Mouse (Mus musculus): ENCODE data around the gene Ndufs7. TPM values are rescaled to one million over a fixed set of nuclear protein-coding genes. Genes with fewer than 3 reads are reported as not detected.
"Not testable (repeated sequence)": the region's sequence is repeated elsewhere in the genome, so short reads cannot be mapped to it uniquely, and the experiment has no call there.

Gene Ndufs7
- 100 to 1,000 TPM; 327 to 331 TPM for total RNA-seq (2021)
- long read RNA-seq, experiment 1, transcript Ndufs7-201 (8 exons, 758 nt), result major isoform, 272 of 491 reads
- long read RNA-seq, experiment 1, partial matches to known transcripts, result 194 of 491 reads
- long read RNA-seq, experiment 1, other reads (novel, unspliced or antisense), result 22 of 491 reads
- long read RNA-seq, experiment 2, transcript Ndufs7-201 (8 exons, 758 nt), result major isoform, 202 of 391 reads
- long read RNA-seq, experiment 2, partial matches to known transcripts, result 168 of 391 reads
- long read RNA-seq, experiment 2, other reads (novel, unspliced or antisense), result 19 of 391 reads

DNA sequence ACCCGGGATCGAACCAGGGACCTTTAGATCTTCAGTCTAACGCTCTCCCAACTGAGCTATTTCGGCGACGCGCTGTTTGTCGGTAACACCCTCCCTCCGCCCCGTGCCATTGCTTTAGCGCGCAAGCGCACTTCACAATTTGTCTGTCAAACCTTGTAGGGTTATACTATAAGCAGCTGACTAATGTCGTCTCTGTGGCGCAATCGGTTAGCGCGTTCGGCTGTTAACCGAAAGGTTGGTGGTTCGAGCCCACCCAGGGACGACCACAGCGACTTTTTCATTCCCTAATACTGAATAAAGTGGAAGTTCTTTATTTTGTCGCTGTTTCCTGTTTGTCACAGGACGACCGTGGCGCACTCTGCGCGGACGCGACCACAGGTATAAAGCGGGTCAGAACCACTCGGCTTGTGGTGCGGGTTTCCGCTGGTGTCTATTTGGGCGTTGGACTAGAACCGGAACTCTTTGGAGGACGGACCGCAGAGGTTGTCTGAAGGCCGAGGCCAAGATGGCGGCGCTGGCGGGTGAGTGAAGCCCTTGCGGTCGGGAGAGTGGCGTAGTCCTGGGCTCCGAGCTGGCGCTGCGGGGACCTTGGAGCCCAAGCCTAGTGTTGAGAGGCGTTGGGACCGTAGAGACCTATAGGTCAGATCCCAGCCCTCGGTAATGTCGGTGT lies at the start of gene Ndufs7:
Gene Ndufs7, plus strand, starts transcription at position 151 of the 670 bp plus-strand sequence.
- peak; percentile 85 to 91 for DNase-seq (ENCODE audit: low spot score in 2 of 2)

- peak; percentile 64 to 82 for DNase-seq (ENCODE audit: low spot score in 2 of 2)
These were observed 49.4 kb upstream of the Ndufs7 start for GRCm38 (mm10) chr10:80199440-80200008.

DNA sequence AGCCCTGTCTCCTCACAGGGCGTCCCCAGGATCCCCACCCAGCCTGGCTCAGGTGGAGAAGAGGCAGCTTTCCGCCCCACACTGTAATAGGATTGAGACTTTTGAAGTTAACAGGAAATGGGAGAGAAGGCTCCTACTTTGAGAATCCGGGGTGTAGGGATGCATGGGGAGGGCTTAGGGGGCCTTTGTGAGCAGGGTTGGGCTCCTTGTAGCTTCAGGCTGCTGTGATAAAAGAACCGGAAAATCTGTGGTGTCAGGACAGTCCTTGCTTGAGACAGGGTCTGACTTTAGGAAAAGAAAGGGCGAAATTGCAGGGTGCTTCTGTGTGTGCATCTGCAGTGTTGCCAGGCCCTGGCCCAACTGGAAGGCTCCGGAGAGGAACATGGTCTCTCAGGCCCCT lies 48.4 kb upstream of the Ndufs7 start:
- no peak for DNase-seq (ENCODE audit: low spot score in 2 of 2)

DNA sequence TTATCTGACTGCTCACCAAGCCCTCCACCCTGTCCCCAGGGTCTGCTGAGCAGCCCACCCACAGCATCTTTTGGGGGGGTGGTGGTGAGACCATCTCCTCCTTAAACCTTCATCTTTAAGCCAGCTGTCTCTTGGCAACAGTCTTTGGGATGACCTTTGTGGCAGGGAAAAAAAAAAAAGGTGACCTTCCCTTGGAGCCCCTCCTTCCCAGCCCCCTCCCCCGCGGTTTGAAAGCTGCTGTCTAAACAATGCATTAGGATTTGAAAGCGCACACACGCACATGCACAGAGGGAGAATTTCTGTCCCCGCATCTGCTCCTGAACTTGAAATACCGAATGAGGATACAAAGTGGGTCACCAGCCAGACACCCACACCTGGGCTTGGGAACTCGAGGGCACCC lies 44.9 kb upstream of the Ndufs7 start:
- DNase-seq (ENCODE audit: low spot score in 2 of 2), result no peak

DNA sequence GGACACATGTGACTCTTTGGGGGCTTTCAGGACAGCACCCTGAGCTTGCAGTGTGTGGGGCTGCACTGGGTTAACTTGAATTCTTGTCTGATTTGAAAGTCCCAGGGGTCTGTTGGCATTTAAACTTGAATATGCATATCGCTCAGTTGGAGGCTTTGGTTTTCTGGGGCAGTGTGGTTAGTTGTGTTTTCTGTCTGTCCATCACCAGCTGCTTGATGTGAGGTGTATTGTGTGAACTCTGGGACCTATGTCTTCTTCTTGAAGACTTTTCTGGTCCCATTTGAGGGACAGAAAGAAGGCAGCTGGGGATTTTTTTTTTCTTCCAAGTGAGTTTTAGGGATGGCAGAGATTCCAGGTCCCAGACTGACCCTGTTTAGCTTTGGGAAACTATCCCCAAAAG lies 41.7 kb upstream of the Ndufs7 start:
- no peak for DNase-seq (ENCODE audit: low spot score in 2 of 2)

- DNase-seq (ENCODE audit: low spot score in 2 of 2), result no peak
These were observed 41.2 kb upstream of the Ndufs7 start for GRCm38 (mm10) chr10:80207676-80208075.

DNA sequence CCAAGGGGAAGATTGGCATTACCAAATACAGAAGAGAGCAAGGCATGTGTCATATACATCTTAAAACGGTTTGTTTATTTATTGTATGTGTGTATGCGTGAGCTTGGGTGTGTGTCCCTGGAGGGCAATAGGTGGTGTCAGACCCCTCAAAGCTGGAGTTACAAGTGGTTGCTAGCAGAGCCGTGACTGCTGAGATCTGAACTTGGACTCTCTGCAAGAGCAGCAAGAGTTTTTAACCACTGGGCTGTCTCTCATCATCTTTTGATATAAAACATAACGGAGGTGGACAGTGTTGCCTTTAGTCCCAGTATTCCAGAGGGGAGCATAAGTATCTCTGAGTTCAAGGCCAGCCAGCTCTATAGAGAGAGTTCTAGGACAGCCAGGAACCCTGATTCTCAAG lies 40.7 kb upstream of the Ndufs7 start:
- no peak for DNase-seq (ENCODE audit: low spot score in 2 of 2)

DNA sequence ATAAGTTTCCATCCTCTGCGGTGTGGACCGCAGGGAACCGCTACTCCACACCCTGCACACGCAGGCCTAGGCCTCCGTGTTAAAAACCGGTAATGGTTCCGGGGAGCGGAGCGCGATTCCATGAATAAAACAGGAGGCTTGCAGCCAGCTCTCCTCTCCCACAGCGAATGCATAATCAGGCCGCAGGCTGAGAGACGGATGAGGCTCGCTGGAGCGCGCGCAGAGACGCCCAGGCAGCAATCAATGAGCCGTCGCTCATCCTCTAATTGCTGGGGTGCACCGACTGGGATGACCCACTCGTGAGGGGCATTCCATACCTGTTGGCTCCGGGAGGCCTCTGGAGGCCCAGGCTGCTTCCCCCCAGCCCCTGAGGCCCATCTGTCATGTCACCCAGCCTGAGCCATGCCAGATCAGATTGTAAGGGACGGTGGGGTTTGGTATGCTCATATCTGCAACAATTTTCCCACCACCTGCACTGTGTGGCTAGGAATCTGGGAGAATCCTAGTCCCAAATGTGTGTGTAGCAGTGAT lies 40.0 kb upstream of the Ndufs7 start:
- DNase-seq (ENCODE audit: low spot score in 2 of 2), result no peak

- DNase-seq (ENCODE audit: low spot score in 2 of 2), result not testable (repeated sequence)
These were observed 37.3 kb upstream of the Ndufs7 start for GRCm38 (mm10) chr10:80211547-80212103.

- no peak for DNase-seq (ENCODE audit: low spot score in 2 of 2)
These were observed 33.7 kb upstream of the Ndufs7 start for GRCm38 (mm10) chr10:80215048-80215772.

GRCm38 (mm10) chr10:80220676-80221075 lies 28.2 kb upstream of the Ndufs7 start:
- DNase-seq (ENCODE audit: low spot score in 2 of 2), result no peak

- DNase-seq (ENCODE audit: low spot score in 2 of 2), result not testable (repeated sequence)
These were observed 25.8 kb upstream of the Ndufs7 start for GRCm38 (mm10) chr10:80223137-80223536.

- no peak for DNase-seq (ENCODE audit: low spot score in 2 of 2)
These were observed 22.9 kb upstream of the Ndufs7 start for GRCm38 (mm10) chr10:80226071-80226415.

GRCm38 (mm10) chr10:80226416-80227165 lies 22.3 kb upstream of the Ndufs7 start, which contains the start of gene Mum1:
Mum1 (plus strand) TSS chr10:80226434.
- peak; percentile 97 to 99 for DNase-seq (ENCODE audit: low spot score in 2 of 2)

DNA sequence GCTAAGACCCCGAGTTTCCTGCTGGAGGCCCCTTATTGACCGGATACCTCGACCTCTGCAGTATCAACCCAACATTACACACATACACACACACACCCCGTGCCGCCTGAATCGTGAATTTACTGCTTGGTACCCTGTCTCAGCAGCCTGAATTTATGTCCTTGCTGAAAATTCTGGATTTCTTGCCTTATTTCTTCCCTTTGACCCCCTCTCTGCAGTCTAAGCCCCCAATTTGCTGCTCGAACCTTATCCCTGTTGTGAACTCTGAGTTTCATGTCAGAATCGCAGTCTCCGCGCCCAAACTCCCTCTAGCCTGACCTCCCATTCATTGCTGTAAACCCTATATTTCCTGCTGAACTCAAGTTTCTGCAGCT lies 21.8 kb upstream of the Ndufs7 start:
- no peak for DNase-seq (ENCODE audit: low spot score in 2 of 2)

DNA sequence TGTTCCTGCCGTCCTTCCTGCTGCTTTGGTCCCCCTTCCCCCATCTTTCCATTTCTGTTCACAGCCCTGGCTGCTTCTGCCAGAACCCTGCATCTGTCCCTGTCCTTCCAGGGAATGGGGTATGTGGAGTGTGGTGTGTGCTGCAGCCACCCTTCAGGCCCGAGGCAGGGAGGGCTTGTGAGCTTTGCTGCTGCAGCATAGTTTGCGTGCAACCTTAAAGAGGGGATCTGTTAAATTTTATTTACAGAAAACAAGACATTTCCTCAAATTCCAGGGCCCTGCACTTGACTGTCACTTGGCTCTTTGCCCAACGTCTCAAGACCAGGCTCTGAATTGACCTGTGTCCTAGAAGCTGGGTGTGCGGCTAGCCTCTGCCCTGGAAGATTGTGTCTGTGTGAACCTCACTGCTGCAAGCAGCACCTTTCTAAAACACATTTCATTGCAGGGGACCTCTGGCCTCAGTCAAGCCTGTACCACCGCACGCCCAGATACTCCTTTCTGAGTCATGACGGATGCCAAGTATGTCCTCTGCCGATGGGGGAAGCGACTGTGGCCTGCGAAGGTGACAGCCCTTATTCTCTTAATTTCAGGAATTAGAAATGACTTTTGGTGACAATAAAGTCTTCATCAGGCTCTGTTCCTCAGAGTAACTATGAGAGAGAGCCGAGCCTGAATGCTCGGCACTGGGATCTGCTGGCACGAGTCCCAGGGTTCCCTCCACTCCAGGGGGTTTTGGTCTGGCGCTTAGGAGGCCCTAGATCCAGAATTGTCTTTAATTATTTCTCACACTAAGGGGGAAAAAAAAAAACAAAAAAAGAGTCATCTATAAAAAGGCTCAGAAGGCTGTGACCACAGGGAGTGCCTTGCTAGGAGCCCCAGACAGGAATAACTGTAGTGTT lies 20.8 kb upstream of the Ndufs7 start:
- DNase-seq (ENCODE audit: low spot score in 2 of 2), result peak in 1 of 2 experiments; percentile 48

GRCm38 (mm10) chr10:80236145-80236825 lies 12.6 kb upstream of the Ndufs7 start:
- no peak for DNase-seq (ENCODE audit: low spot score in 2 of 2)

DNA sequence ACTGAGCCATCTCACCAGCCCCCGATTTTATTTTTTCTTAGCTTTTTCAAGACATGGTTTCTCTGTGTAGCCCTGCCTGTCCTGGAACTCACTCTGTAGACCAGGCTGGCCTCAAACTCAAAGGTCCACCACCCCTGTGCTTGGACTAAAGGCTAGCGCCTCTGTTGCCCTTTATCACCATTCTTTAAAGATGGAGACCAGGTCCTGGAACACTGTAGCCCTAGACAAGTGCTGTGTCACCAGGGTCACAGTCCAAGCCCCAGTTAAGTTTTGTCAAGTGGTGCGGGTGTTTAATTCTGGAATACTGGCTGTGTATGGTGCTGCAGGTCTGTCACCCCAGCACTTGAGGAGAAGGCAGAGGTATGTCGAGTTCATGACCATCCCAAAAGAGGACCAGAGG lies 11.9 kb upstream of the Ndufs7 start:
- no peak for DNase-seq (ENCODE audit: low spot score in 2 of 2)

DNA sequence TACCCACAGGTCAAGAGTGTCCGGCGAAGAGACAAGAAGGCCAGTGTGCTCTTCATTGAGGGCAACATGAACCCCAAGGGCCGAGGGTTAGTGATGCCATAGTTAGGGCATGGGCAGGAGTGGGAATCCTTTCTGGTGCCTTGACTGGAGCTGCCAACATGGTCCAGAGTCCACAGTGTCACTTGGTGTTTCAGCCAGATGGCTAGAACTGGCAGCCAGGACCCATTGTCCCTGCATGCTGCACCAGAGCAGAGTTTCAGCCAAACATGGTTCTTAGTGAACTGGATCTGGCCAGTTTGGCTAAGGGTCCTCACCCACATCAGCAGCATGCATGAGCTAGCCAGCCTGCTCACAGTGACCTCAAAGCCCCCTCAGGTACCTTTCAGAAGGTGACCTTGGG lies 10.6 kb upstream of the Ndufs7 start:
- DNase-seq (ENCODE audit: low spot score in 2 of 2), result no peak

Data from gastrocnemius, postnatal 4 days (tissue).